ENCODE assay signal across 10 mouse cellular contexts in genomic region chr4:86545615-86546014, GRCm38 (mm10). TPM values are rescaled to one million over a fixed set of nuclear protein-coding genes. Genes with fewer than 3 reads are reported as not detected.
A peak's percentile ranks its signal among the peaks of the same experiment; 100 is the strongest.
DNase-seq lines count a peak whose midpoint lies in the region; ATAC-seq and TF ChIP-seq lines count a peak whose summit lies in the region.
"Had no signal": no experiment of that assay in that cellular context is flagged by ENCODE, and none has a peak within 500 bp of the region (broad histone marks: within the 10 kb centered on the region; RNA-seq: fewer than 3 reads in every experiment).

No protein-coding gene starts in this region.

- no peak overlapping the region for H3K4me3 ChIP-seq in embryonic facial prominence, embryonic 11.5 days (ENCODE audit: low read depth, low read length)
- H3K4me3 ChIP-seq in embryonic facial prominence, embryonic 10.5 days: no peak overlapping the region
- H3K4me3 ChIP-seq in layer of hippocampus, adult 2 months: no peak overlapping the region
- H3K4me3 ChIP-seq in limb, embryonic 15.5 days: no peak overlapping the region
- H3K4me3 ChIP-seq: liver, embryonic 13.5 days had no signal

- TF ChIP-seq CTCF in layer of hippocampus, adult 2 months (conservative IDR thresholded peaks at IDR 0.05): peak; percentile 87

- H3K36me3 ChIP-seq in embryonic facial prominence, embryonic 11.5 days (replicated peaks; ENCODE audit: control insufficient read depth, insufficient read depth, low read depth, low read length): no peaks in the 10 kb centered on the region
- no peaks in the 10 kb centered on the region for H3K36me3 ChIP-seq in embryonic facial prominence, embryonic 10.5 days (replicated peaks)
- no peaks in the 10 kb centered on the region for H3K36me3 ChIP-seq in limb, embryonic 15.5 days
- H3K36me3 ChIP-seq: liver, embryonic 13.5 days had no signal

- no peaks in the 10 kb centered on the region for H3K27me3 ChIP-seq in embryonic facial prominence, embryonic 11.5 days (ENCODE audit: control insufficient read depth, insufficient read depth, low read length)
- H3K27me3 ChIP-seq in embryonic facial prominence, embryonic 10.5 days (replicated peaks; ENCODE audit: low read depth, poor library complexity, severe bottlenecking): no peaks in the 10 kb centered on the region
- no peaks in the 10 kb centered on the region for H3K27me3 ChIP-seq in limb, embryonic 15.5 days
- H3K27me3 ChIP-seq: liver, embryonic 13.5 days had no signal

- H3K4me2 ChIP-seq in embryonic facial prominence, embryonic 11.5 days (ENCODE audit: low read depth, low read length): no peak overlapping the region
- no peak overlapping the region for H3K4me2 ChIP-seq in limb, embryonic 15.5 days
- H3K4me2 ChIP-seq: liver, embryonic 13.5 days had no signal

- DNase-seq in embryonic facial prominence, embryonic 11.5 days (ENCODE audit: low spot score): peak; percentile 74
- no peak for DNase-seq in embryonic facial prominence, embryonic 10.5 days (ENCODE audit: low spot score)
- peak in 1 of 2 experiments; percentile 17 for DNase-seq in layer of hippocampus, adult 2 months (ENCODE audit: low spot score in 2 of 2)
- no peak for DNase-seq in layer of hippocampus, adult 8-10 months (ENCODE audit: low spot score in 2 of 2)
- DNase-seq in adipocyte (ENCODE audit: low spot score): peak; percentile 32
- DNase-seq in right cerebral cortex, postnatal 4 days: no peak
- no peak for DNase-seq in testis, postnatal 14 days (ENCODE audit: low spot score)
- DNase-seq: cerebellum, adult 18-20 months; liver, embryonic 13.5 days had no signal

- no peaks in the 10 kb centered on the region for H3K4me1 ChIP-seq in embryonic facial prominence, embryonic 11.5 days (ENCODE audit: control insufficient read depth, insufficient read depth, low read length)
- H3K4me1 ChIP-seq in embryonic facial prominence, embryonic 10.5 days: peaks cover 5% of the 10 kb centered on the region; the same call in 1 of the 2 replicates
- peaks cover 17% of the 10 kb centered on the region for H3K4me1 ChIP-seq in limb, embryonic 15.5 days
- H3K4me1 ChIP-seq: liver, embryonic 13.5 days had no signal

- no peak overlapping the region for H3K9ac ChIP-seq in embryonic facial prominence, embryonic 11.5 days (replicated peaks; ENCODE audit: low read length)
- no peak overlapping the region for H3K9ac ChIP-seq in limb, embryonic 15.5 days
- H3K9ac ChIP-seq: liver, embryonic 13.5 days had no signal

- H3K9me3 ChIP-seq in embryonic facial prominence, embryonic 11.5 days (replicated peaks; ENCODE audit: control insufficient read depth, low read length): no peaks in the 10 kb centered on the region
- no peaks in the 10 kb centered on the region for H3K9me3 ChIP-seq in embryonic facial prominence, embryonic 10.5 days
- no peaks in the 10 kb centered on the region for H3K9me3 ChIP-seq in limb, embryonic 15.5 days
- H3K9me3 ChIP-seq: liver, embryonic 13.5 days had no signal

- WGBS in embryonic facial prominence, embryonic 11.5 days: 58% methylated on average over 5 of the region's 5 CpGs
- WGBS in embryonic facial prominence, embryonic 10.5 days: 62% methylated on average over 5 of the region's 5 CpGs
- 33% methylated on average over 5 of the region's 5 CpGs for WGBS in limb, embryonic 15.5 days

- H3K27ac ChIP-seq in embryonic facial prominence, embryonic 11.5 days (replicated peaks; ENCODE audit: low read depth, low read length): no peak overlapping the region
- no peak overlapping the region for H3K27ac ChIP-seq in embryonic facial prominence, embryonic 10.5 days (replicated peaks)
- no peak overlapping the region for H3K27ac ChIP-seq in layer of hippocampus, adult 2 months
- peak overlapping the region; percentile 35; the same call in 1 of the 2 replicates for H3K27ac ChIP-seq in limb, embryonic 15.5 days
- H3K27ac ChIP-seq: liver, embryonic 13.5 days had no signal

- ATAC-seq in embryonic facial prominence, embryonic 11.5 days (replicated peaks; ENCODE audit: insufficient number of reproducible peaks, low FRiP score, low TSS enrichment, low read depth): no peak
- no peak for ATAC-seq in limb, embryonic 15.5 days (ENCODE audit: insufficient number of reproducible peaks, low FRiP score, low TSS enrichment, low read depth)

RNA-seq across cellular contexts. Expression of gene Saxo1, which starts 12.5 kb away (rescaled TPM):
- polyA plus RNA-seq in embryonic facial prominence, embryonic 11.5 days (2014; fragmentation: Nextera tagmentation; extraction: Ambion mirVana): not detected in 2 replicates
- polyA plus RNA-seq in embryonic facial prominence, embryonic 10.5 days (2016; fragmentation: Nextera tagmentation; extraction: Ambion mirVana): not detected in 2 replicates
- total RNA-seq in layer of hippocampus, adult 2 months (2021): not detected
- total RNA-seq in layer of hippocampus, adult 8-10 months (2022): not detected
- 0.17 and 0.65 TPM in 2 replicates for polyA plus RNA-seq in limb, embryonic 15.5 days (2015; fragmentation: Nextera tagmentation; extraction: Ambion mirVana)
- polyA plus RNA-seq: liver, embryonic 13.5 days had no signal

RNA-seq across cellular contexts. Expression of gene Rraga, which starts 29.9 kb away (rescaled TPM):
- polyA plus RNA-seq in embryonic facial prominence, embryonic 11.5 days (2014; fragmentation: Nextera tagmentation; extraction: Ambion mirVana): 108 and 116 TPM in 2 replicates
- polyA plus RNA-seq in embryonic facial prominence, embryonic 10.5 days (2016; fragmentation: Nextera tagmentation; extraction: Ambion mirVana): 60.7 and 66.2 TPM in 2 replicates
- 100 to 1,000 TPM; 129 to 143 TPM for total RNA-seq in layer of hippocampus, adult 2 months (2021)
- total RNA-seq in layer of hippocampus, adult 8-10 months (2022): 100 to 1,000 TPM; 127 to 136 (median 135) TPM
- 75.4 and 95.2 TPM in 2 replicates for polyA plus RNA-seq in limb, embryonic 15.5 days (2015; fragmentation: Nextera tagmentation; extraction: Ambion mirVana)

Comparison
In these comparisons a context has a peak if more than half of its experiments do, and no peak if none do; other contexts are left out.
1. DNase-seq: peak in embryonic facial prominence, embryonic 11.5 days (single experiment) and adipocyte (single experiment); none in embryonic facial prominence, embryonic 10.5 days (single experiment), layer of hippocampus, adult 8-10 months (0 of 2), right cerebral cortex, postnatal 4 days (single experiment) and testis, postnatal 14 days (single experiment).